Mouse (Mus musculus) brown adipose tissue, adult 24 weeks (tissue): Measurements from ENCODE around the gene Rcan2. TPM values are rescaled to one million over a fixed set of nuclear protein-coding genes. Genes with fewer than 3 reads are reported as not detected.
A peak's percentile ranks its signal among the peaks of the same experiment; 100 is the strongest.

Experiments
- H3K27ac ChIP-seq: fragments of 200-500 bp; replicated peaks from 2 replicates; pipeline ENCODE4 v1.5.1; 2012; ENCODE audit warnings: low read depth, mild to moderate bottlenecking, low read length
- H3K4me1 ChIP-seq: fragments of 200-500 bp; 2 replicates; pipeline ENCODE4 v1.6.1; 2012; ENCODE audit warnings: low read length, mixed read lengths; ENCODE audit not compliant: control insufficient read depth, insufficient read depth, insufficient read length
- H3K4me3 ChIP-seq: fragments of 200-500 bp; 2 replicates; pipeline ENCODE4 v1.5.1; 2012; ENCODE audit warnings: low read depth, mild to moderate bottlenecking, low read length, moderate library complexity; ENCODE audit not compliant: insufficient read depth
- polyA plus RNA-seq: library from polyadenylated mRNA; stranded (reverse); fragments of >200 nt; gene quantifications from 2 replicates; pipeline ENCODE4 v1.2.4, GENCODE M21; 2012; ENCODE audit not compliant: missing spikeins, insufficient read depth, insufficient read length

The Rcan2 gene
- 1.7 and 2.1 TPM in 2 replicates for polyA plus RNA-seq

DNA sequence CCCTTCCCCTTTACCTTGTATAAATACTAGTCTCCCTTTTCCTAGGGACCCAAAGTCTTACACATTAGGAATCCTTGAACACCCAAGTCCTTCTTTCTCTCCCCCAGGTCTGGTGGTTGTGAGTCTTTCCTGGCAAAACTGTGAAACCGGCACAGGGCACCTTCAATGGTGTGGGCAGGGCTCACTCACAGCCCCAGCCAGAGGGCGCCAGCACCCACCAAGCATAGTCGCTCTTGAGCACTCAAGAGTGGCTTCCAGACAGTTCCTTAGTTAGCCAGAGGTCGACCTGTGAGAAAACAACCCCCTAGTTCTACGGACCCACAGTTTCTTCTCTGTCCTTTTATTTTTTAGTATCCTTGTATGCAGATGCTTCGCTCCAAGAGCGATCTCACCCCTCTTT is at the start of gene Rcan2:
TSS of gene Rcan2 (plus strand) at position 275 of the 400 bp plus-strand sequence.
- Histone ChIP-seq H3K4me1 (no peaks in the 10 kb centered on the region), H3K27ac (no peak within 1 kb of the TSS), H3K4me3 (peak within 1 kb of the TSS; percentile 66)

DNA sequence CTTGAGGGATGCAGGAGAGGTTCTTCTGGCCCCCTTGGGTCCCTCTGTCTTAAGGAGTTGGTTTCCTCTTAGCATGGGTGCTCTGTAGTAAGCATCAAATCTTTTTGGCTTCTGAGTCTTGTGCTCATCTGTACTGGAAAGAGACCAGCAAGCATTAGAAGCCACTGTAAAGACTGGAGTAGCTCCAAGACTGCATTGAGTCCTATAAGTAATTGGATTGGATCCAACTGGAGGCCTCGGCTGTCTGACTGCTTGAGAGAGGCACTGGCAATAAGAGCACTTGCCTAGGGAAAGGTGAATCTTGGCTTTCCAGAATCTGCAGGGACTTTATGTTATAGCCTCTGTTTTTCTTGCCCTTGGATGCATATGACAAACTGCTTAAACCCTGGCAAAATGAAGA is 48.3 kb upstream of the Rcan2 start:
- H3K27ac ChIP-seq: no peak overlapping the region
- H3K4me3 ChIP-seq: no peak overlapping the region
- no peaks in the 10 kb centered on the region for H3K4me1 ChIP-seq

DNA sequence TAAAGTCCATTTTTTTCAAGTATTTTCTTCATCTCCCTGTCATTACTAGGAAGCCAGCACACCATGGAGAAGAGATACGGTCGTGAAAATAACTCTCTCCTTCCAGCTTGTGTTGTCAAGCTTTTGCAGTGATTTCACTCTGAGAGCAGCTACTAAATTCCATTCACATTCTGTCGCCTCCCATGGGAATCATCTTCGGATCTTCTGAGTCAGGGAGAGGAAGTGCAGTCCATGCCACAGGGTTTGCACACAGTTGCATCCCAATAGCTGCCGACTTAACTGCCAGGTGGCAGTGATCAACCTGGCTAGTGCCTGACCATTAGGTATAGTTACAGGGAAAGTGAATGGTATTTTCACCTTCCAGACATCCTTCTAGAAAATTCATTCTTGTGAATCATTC is 46.5 kb upstream of the Rcan2 start:
- Histone ChIP-seq H3K4me3 (no peak overlapping the region), H3K4me1 (no peaks in the 10 kb centered on the region; the same call in 1 of the 2 replicates), H3K27ac (no peak overlapping the region)

DNA sequence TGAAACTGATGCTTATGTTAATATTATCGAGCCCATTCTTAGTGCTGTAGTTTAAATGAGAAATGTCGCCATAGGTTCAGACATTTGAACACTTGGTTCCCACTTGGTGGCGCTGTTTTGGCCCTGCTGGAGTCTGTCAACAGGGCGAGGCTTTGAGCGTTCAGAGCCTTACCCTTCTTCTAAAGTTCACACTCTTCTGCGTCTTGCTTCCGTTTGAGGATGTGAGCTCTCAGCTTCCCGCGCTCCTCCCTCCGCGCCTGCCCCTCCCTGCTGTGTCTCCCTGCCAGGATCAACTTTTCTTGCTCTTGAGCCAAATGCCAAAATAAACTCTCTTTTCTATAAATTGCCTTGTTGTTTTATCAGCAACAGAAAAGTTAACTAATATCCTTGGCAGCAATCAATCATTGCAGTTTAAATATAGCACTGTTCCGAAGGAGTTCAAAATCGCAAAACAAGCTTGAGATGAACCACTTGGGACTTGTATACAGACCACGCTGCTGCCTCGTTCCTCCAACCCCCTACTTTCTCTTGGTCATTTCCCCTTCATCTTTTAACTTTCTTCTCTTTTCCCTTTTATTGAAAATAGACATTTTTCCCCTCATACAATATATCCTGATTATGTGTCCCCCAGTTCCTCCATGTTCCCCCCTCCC is 42.4 kb upstream of the Rcan2 start:
- Histone ChIP-seq H3K4me3 (no peak overlapping the region), H3K4me1 (no peaks in the 10 kb centered on the region; the same call in 1 of the 2 replicates), H3K27ac (no peak overlapping the region)

DNA sequence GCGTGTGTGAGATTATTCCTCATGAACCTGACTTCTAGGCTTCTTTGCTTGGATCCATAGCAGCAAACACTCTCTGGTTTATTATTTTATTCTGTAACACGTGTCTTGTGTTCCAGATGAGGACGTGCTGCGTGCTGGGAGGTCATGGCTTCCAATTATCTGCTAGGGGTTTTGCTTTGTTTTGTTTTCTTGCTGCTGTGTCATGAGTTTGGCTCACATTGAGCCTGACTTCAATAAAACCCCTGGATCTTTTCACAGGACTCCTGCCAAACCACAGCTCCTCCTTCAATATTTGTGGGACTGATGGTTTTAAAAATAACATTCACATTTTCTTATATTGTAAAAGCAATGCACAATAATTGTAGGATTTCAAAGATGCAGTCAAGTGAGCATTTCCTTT is 16.6 kb upstream of the Rcan2 start:
- Histone ChIP-seq H3K4me1 (no peaks in the 10 kb centered on the region), H3K4me3 (no peak overlapping the region), H3K27ac (no peak overlapping the region)

DNA sequence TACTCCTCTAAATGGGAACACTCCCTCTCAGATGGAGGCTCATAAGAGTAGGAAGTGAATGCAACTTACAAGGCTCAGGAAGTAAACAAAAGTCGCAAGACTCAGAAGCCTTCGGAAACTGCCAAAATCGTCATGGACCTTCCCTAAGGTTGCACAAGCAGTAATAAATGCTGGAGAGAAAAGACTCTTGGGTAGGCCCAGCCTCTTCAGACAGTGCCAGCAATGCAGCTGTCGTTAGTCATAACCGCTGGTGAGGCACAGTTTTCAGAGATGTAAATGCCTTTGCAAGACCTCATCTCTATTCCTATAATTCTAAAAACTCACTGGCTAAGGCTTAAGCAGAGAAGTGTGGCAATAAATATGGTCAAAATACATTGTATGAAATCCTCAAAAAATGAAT is 12.9 kb upstream of the Rcan2 start:
- Histone ChIP-seq H3K4me1 (no peaks in the 10 kb centered on the region), H3K4me3 (no peak overlapping the region), H3K27ac (no peak overlapping the region)

DNA sequence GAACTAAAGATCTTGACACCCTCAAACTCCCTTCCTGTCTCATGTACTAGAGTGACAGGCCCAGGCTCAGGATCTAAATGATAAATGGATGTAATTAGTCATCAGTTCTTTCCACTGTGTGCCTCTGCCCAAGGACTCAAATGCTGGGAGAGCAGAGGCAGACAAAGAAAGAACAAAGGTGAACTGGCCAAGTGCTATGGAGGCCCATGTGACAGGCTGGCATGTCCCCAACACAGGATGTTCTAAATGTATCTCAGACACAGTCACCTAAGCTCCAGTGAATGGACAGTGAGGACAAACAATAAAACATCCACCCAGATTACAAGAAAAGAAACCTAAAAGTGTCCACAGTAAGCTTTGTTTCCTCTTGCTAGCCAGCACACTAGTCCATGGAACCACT is 11.8 kb upstream of the Rcan2 start:
- Histone ChIP-seq H3K4me1 (no peaks in the 10 kb centered on the region), H3K27ac (no peak overlapping the region), H3K4me3 (no peak overlapping the region)

DNA sequence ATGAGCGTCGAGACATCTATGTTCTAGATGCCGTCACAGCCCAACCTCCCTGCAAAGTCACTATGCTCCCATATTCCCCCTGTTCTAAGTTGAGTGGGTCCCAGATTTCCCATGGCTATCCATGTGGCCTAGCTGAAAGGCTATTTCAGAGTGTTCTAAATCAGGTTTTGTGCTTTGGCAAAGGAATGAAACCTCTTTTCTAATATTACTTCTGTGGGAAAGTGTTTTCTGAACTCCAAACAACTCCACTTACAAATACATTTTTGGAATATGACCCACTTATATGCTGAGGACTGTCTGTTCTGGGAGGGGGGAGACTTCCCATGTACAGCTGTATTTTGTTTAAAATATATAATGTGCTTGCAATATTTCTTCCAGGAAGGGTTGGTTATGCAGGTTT is 9.4 kb upstream of the Rcan2 start:
- Histone ChIP-seq H3K4me3 (no peak overlapping the region), H3K27ac (no peak overlapping the region), H3K4me1 (no peaks in the 10 kb centered on the region)

DNA sequence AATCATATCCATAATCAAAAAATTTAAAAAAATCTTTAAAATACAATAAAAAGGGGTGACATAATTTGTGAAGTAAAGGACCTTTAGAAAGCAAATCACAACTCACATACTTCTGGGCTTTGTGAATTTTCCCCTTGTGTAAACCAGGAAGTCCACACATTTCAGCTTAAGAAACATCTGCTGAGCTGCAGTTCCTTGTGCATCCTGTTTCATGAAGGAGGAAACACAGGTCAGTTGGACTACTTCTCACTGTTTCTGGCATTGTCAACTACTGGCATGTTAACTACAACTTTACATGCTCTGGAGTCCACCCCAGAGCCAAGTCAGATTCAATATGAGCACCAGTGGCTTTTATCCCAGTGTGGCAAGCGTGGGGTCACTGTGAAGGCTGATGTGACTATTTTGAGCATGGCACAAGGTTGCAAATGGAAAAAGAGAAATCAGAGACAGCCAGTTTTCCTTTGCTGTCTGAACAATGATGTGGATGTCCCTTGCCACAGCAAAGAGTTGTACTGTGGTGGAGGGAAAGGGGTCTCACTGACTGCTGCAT is 6.3 kb upstream of the Rcan2 start:
- Histone ChIP-seq H3K27ac (no peak overlapping the region), H3K4me1 (no peaks in the 10 kb centered on the region), H3K4me3 (no peak overlapping the region)

DNA sequence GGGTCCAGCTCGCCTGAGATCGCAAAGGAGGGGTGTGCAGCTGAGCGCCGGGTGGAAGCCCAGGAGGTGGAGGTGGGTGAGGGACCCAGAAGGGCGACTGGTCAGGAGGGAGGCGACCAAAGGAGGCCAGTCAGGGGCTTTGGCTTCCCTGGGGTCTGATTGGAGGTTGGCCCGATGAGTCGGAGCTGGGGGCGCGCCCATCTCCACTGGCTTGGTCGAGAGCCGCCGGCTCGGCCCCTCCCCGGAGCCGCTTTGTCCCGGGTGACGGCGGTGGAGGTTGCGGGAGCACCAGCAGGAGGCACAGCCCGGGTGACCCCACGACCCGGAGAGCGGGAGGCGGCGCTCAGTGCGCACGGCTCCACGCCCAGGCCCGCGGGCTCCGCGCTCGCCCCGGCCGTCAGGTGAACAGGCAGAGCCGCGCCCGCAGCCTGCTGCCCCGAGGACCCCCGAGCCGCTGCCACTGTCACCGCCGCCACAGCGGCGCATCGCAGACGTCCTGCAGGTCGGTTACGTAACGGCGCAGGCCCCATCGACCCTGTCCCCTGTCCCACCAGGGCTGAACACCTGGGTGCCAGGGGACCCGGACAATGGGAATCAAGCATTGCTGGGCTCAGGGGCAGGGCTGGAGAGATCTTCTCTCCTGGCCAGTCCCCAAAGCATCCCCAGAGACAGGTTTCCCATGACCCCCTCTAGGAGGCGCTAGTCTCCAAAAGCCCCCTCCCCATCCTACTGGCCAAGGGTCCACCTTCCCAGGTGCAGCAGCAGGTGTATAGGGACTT is 633 bp downstream of the Rcan2 start:
- Histone ChIP-seq H3K4me3 (peak overlapping the region; percentile 66), H3K27ac (no peak overlapping the region), H3K4me1 (no peaks in the 10 kb centered on the region)

DNA sequence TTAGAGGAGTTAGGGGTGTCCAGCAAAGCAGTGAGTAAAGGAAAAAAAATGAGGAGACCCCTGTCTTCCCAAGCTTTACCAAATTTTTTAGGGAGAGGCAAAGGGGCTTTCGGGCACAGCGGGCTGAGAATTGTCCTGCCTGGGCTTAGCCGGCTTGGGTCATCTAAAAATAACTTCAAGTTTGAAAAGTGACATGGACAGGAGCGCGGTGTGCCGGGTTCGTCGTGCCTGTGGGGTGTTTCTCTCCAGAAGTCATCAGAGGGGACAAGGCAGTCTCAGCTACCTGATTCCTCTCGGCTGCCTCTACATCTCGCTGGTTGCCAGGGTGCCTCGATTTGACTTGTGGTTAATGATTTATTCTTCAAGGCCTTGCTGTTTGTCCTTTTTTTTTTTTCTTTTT is 1.3 kb downstream of the Rcan2 start:
- Histone ChIP-seq H3K27ac (no peak overlapping the region), H3K4me1 (no peaks in the 10 kb centered on the region), H3K4me3 (peak overlapping the region; percentile 66)

DNA sequence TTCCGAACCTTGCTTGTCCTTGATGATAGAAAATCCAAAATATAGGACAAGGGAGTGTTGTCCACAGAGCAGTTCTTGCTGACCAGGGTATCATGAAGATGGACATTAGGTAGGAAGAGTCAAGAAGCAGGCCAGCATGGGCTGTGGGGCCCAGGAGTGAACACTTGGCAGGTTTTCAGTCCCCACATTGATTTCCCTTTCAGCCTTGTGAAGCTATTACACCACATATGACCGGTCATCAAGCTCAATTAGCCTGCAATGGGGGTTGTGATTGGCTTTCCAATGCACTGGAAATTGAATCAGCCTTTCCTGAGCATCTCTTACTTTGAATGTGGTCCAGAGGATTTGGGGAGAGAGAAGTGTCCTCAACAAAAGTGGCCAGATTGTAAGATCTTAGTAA is 2.0 kb downstream of the Rcan2 start:
- no peak overlapping the region for H3K4me3 ChIP-seq
- no peak overlapping the region for H3K27ac ChIP-seq
- H3K4me1 ChIP-seq: no peaks in the 10 kb centered on the region

DNA sequence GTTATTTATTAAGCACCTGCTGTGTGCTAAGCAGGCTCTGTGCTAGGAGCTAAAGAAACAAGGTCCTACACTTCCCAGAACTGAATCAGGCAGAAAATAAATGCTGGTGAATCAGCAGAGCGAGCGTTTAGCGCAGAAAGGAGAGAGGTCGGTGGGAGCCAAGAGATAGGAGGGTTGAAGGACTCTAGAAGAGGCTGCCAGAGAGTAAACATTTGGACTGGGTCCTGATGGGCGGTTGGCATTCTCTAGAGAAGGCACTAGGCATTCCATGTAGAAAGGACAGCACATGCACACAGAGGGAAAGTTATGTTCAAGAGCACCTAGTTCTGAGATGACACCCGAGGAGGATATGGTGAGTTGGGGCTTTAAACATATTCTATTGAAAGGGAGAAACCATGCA is 2.6 kb downstream of the Rcan2 start:
- H3K4me3 ChIP-seq: no peak overlapping the region
- H3K4me1 ChIP-seq: no peaks in the 10 kb centered on the region
- no peak overlapping the region for H3K27ac ChIP-seq

DNA sequence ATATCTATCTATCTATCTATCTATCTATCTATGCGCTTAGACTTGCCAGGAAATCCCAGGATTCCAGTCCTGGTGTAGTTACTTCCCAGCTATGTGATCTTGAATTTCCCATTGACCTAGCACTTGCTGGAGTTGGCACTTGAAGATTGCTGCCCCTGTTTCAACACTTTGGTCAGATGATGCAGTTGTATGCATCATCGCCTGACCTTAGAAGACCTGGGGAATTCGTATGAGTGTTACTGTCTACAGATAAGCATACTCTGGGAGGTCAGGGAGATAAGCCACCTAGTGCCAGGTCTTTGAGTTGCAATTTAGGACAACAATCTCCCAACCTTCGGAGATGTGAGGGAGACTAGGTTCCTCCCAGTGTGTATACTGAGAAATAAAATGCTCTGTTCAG is 5.7 kb downstream of the Rcan2 start:
- H3K4me3 ChIP-seq: no peak overlapping the region
- no peaks in the 10 kb centered on the region for H3K4me1 ChIP-seq

DNA sequence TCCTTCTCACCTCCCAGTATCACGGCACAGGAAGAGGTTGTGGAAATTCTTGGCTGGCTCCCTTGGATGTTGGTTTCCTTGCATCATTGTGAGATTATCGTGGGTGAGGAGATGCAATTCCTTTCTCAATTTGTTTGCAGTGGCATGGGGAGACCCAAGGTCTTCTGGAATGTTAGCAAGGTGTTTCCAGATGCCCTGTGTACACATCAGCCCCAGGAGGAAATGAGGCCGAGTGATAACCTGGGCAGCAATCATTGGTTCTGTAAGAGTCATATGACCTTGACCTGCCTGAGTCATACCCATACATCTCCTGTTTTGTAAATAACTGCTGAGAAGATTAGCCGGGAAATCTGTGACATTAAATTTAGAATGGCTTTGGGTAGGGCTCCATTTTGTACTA is 10.3 kb downstream of the Rcan2 start:
- Histone ChIP-seq H3K27ac (no peak overlapping the region), H3K4me1 (no peaks in the 10 kb centered on the region), H3K4me3 (no peak overlapping the region)

More for the DNA sequence above, 5.7 kb downstream of the Rcan2 start:
- H3K27ac ChIP-seq: no peak overlapping the region

DNA sequence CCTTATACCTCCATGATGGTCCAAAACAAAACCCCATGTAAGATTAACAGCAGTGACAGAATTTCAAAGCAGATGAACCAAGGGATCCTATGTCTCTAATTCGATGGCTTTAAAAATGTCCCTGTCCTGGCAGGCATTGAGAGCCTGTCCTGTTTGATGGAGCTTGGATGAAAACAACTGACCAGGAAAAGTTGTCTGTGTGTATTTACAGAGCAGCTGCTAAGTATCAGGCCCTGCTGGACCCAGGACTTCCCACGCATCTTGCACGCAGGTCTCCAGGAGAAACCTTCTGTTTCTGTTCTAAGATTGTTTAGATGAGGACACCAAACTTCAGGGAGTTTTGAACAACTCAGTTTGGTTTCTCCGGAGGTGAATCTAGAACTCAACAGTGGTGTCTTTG is 14.2 kb downstream of the Rcan2 start:
- no peak overlapping the region for H3K27ac ChIP-seq
- H3K4me3 ChIP-seq: no peak overlapping the region
- no peaks in the 10 kb centered on the region for H3K4me1 ChIP-seq
